ENCODE assay signal across 25 mouse cellular contexts in the genomic region with DNA sequence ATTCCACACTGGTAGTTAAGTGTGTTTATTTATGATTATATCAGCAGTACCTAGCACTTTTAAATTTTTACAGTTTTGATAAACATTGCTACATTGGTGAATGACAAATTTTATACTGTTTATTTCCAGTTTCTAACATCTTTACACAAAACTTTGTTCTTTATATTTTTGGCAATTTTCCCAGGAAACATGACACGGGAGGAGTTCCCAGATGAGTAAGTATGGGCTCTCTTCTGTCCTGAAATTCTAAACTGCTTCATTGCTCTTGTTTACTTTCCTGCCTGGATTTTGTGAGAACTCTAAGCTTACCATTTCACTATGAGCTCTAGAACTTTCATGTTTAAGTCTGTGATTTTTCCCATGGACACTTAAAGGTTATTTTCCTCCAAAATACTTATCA.
"Had no signal": no experiment of that assay in that cellular context is flagged by ENCODE, and none has a peak within 500 bp of the region (broad histone marks: within the 10 kb centered on the region; RNA-seq: fewer than 3 reads in every experiment).

No protein-coding gene starts in this region.

- ATAC-seq: hindbrain, postnatal 0 days; intestine, embryonic 16.5 days; liver, embryonic 12.5 days had no signal

- H3K9ac ChIP-seq: heart, embryonic 13.5 days; heart, embryonic 15.5 days; hindbrain, embryonic 13.5 days; hindbrain, embryonic 15.5 days; limb, embryonic 13.5 days; limb, embryonic 15.5 days; liver, embryonic 12.5 days; liver, embryonic 14.5 days had no signal

- H3K4me1 ChIP-seq: heart, embryonic 13.5 days; heart, embryonic 15.5 days; hindbrain, embryonic 13.5 days; hindbrain, embryonic 15.5 days; limb, embryonic 13.5 days; limb, embryonic 15.5 days; liver, embryonic 12.5 days had no signal

- H3K27ac ChIP-seq: heart, adult 2 months; heart, embryonic 13.5 days; heart, embryonic 15.5 days; hindbrain, embryonic 13.5 days; hindbrain, embryonic 15.5 days; hindbrain, postnatal 0 days; limb, embryonic 13.5 days; limb, embryonic 15.5 days; liver, embryonic 12.5 days; liver, embryonic 14.5 days had no signal

- H3K4me3 ChIP-seq: heart, adult 2 months; heart, embryonic 13.5 days; heart, embryonic 15.5 days; hindbrain, embryonic 13.5 days; hindbrain, embryonic 15.5 days; limb, embryonic 13.5 days; limb, embryonic 15.5 days; liver, embryonic 12.5 days had no signal

- H3K4me2 ChIP-seq: heart, embryonic 11.5 days; heart, embryonic 13.5 days; heart, embryonic 15.5 days; hindbrain, embryonic 13.5 days; hindbrain, embryonic 15.5 days; limb, embryonic 13.5 days; limb, embryonic 15.5 days; liver, embryonic 12.5 days had no signal

- H3K27me3 ChIP-seq: heart, embryonic 13.5 days; heart, embryonic 15.5 days; hindbrain, embryonic 13.5 days; hindbrain, embryonic 15.5 days; limb, embryonic 13.5 days; limb, embryonic 15.5 days; liver, embryonic 12.5 days had no signal

- H3K9me3 ChIP-seq: heart, embryonic 13.5 days; heart, embryonic 15.5 days; hindbrain, embryonic 13.5 days; hindbrain, embryonic 15.5 days; limb, embryonic 13.5 days; limb, embryonic 15.5 days; liver, embryonic 12.5 days had no signal

- DNase-seq: gastrocnemius, postnatal 14 days; gastrocnemius, postnatal 36 days; heart, adult 11 months; heart, adult 2 months; heart, postnatal 14 days; heart, postnatal 36 days; kidney, adult 11 months; kidney, adult 2 months; kidney, adult 9 months; kidney, postnatal 14 days; kidney, postnatal 36 days; layer of hippocampus, adult 9-11 months; layer of hippocampus, postnatal 36 days; left cerebral cortex, postnatal 4 days had no signal

- H3K36me3 ChIP-seq: heart, embryonic 13.5 days; heart, embryonic 15.5 days; hindbrain, embryonic 13.5 days; hindbrain, embryonic 15.5 days; limb, embryonic 13.5 days; limb, embryonic 15.5 days; liver, embryonic 12.5 days had no signal
